Mouse (Mus musculus) kidney, postnatal 14 days (tissue): ENCODE results near the gene Gm10570.

Experiments used
- DNase-seq: peaks from one replicate; pipeline ENCODE4 v3.0.0; 2022; ENCODE audit warnings: mixed read lengths

The Gm10570 gene

DNA sequence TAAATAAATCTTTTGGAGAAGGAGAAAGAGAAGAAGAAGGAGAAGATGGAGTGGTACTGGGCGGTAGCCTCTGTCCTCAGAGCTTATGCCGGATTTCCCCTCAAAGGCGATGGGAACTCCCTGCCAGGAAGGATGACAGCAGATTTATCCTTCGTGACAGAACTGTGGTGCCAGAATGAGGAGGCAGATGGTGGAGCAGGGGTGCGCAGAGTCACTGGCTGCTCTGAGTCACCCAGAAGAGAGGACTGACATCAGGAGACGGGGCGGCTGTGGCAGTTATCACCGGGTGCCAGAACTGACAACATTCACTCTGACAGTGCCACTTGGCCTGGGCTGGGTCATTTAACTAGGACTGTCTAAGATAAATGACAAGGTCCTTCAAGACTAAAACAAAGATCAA, 38.4 kb downstream of the Gm10570 start:
- DNase-seq, result no peak

DNA sequence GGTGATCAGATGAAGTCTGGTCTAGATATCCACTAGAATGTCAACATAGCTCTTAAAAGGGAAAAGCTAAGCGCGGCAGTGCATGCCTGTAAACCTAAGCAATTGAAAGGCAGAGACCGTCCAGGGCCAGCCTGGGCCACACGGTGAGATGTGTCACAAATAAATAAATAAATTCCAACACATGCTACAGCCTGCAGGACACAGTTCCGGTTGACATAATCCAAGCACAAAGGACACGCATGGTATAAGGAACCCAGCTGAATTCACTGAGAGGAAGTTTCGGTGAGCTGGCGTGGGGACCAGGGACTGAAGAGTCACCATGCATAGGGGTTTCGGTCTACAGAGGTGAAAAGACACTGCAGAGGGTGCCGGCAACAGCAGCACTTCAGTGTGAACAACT, 39.7 kb downstream of the Gm10570 start:
- DNase-seq, result no peak

DNA sequence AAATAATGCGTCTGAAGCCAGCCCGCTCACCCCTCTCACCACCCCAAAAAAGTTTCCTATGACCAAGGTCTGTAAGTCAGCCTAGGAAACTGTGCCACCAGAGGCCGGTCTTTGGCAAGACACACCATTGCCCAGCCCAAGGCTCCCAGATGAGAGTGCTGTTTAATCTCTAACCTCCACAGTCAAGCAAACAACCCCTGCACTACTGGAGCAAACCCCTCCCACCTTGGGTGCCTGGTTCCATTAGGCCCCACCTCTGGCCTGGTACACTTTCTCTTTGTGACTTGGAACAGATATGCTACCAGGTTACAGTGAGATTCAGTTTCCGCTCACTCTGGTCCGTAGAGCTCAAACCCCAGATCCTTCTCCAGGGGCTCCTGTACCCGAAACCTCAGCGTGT, 41.4 kb downstream of the Gm10570 start:
- peak; percentile 68 for DNase-seq

DNA sequence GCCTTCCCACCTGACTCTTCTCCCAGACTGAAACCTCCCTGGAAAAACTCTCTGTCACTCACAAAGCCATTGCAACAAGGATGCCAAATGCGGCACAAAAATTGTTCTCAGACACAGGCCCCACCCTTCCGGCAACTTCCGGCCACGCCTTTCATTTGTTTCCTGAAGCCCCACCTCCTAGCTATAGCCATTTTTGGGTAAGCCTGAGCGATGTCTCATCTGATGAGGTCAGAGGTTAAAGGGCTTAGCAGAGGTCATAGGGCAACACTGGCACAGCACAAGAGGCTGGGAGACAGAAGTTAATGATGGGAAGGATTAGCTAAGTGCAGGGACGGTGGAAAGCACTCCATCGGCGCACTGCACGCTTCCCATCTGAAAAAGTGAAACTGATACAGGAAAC, 41.9 kb downstream of the Gm10570 start:
- DNase-seq, result no peak

DNA sequence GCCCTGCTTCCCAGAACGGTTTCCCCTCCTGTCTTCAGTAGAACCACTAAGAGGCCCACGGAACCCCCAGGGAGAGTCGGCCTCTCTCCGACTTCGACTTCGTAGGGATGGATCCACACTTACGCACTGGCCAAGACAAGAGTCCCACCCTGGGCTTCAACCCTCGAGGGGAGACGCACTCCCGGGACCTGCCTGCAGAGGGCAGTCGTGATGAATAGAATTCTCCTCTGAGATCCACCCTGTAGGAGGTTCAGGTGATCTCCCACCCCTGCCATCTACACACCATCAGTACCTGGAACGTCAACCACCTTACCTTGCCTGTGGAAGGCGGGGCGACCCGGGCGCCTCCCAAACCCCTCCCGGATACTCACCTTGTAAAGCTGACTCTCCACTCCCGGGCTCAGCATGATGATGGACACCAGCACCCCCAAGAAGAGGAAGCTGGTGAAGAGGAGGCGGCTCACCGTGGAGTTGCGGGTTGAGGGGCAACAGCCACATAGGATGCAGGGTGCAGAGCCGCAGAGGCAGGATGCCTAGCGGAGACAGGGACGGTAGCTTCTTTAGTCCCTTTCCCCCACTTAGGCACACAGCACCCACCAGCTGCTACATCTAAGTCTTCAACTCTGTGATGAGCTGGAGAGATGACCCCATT, 43.6 kb downstream of the Gm10570 start:
- DNase-seq, result peak; percentile 66

DNA sequence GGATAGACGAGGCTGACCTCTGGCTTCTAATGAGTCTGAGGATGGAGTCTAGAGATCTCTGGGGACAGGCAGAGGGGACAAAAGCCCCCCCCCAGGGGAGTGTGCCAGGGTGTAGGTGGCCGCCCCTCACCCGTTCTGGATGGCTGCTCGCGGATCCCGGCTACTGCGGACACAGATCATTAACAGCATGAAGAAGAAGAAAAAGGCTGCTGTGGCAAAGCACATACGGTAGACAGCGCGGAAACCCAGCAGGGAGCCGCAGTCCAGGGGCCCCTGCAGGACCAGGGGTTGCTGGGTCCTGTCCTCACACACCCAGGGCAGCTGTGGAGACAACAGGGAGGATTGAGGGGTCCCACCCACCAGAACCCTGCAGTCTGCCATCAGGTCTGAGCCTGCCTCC, 44.3 kb downstream of the Gm10570 start:
- no peak for DNase-seq

DNA sequence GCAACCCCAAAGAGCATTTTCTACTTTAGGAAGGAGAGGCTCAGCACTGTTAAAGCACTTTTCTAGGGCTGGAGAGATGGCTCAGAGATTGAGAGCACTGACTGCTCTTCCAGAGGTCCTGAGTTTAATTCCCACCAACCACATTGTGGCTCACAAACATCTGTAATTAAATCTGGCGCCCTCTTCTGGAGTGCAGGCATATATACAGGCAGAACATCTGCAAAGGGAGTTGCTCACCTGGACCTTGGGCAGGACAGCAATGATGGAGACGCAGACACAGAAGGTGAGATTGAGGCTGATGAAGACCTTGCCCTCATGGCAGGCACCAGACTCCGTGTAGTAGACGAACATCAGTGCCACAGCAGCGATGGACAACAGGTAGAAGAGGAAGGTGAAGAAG, 48.1 kb downstream of the Gm10570 start:
- no peak for DNase-seq
